Mouse (Mus musculus) brain, embryonic 14.5 days (tissue): ENCODE data around the gene Tubb2b.

Source experiments
- CTCF ChIP-seq: fragments of 200-500 bp; IDR thresholded peaks from 2 replicates; pipeline ENCODE4 v1.5.1; 2012; ENCODE audit warnings: inconsistent platforms, mild to moderate bottlenecking, moderate library complexity, borderline replicate concordance; ENCODE audit not compliant: insufficient read depth, insufficient read length; ENCODE audit errors: extremely low read depth
- POLR2A ChIP-seq: fragments of 200-500 bp; IDR thresholded peaks from 2 replicates; pipeline ENCODE4 v1.6.1; 2012; ENCODE audit warnings: mild to moderate bottlenecking, inconsistent platforms, borderline replicate concordance; ENCODE audit not compliant: poor library complexity, insufficient read depth, insufficient read length, severe bottlenecking; ENCODE audit errors: extremely low read depth

DNA sequence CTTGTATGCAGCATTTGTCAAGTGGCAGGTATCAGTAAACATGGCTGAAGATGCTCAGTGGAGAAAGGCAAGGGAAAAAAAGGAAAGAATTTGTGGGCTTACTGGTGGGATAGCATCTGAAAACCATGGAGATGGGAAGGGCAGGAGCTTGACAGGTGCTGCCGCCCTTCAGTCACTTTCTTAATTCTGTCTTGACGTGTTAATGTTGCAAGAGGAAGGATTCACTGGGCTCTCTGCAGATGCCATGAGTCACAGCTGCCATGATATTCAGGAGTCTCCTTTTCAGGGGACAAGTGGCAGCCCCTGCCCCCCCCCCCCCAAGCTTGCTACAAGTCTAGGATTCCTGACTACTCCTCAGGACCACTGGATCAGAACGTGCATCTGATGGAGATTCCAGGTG lies 18.4 kb downstream of the Tubb2b start:
- TF ChIP-seq CTCF (no peak), POLR2A (no peak)
